Mouse (Mus musculus) stomach, embryonic 15.5 days (tissue): ENCODE results near the gene Dad1. TPM values are rescaled to one million over a fixed set of nuclear protein-coding genes. Genes with fewer than 3 reads are reported as not detected.
A peak's percentile ranks its signal among the peaks of the same experiment; 100 is the strongest.

ENCODE experiments used
- ATAC-seq: fragments of 200-750 bp; cut with Nextera tagmentation; 2 replicates; pipeline ENCODE4 v1.8.0; 2017; ENCODE audit warnings: low read depth, moderate number of reproducible peaks, moderate TSS enrichment; ENCODE audit not compliant: insufficient read depth, low FRiP score
- H3K27ac ChIP-seq: fragments of 300-500 bp; sonication (generic); 2 replicates; pipeline ENCODE4 v1.5.1; 2015; ENCODE audit warnings: mild to moderate bottlenecking, inconsistent platforms
- H3K27me3 ChIP-seq: fragments of 300-500 bp; sonication (generic); replicated peaks from 2 replicates; pipeline ENCODE4 v1.6.1; 2015; ENCODE audit warnings: inconsistent platforms
- H3K36me3 ChIP-seq: fragments of 300-500 bp; sonication (generic); 2 replicates; pipeline ENCODE4 v1.6.1; 2015; ENCODE audit warnings: inconsistent platforms
- H3K4me1 ChIP-seq: fragments of 300-500 bp; sonication (generic); 2 replicates; pipeline ENCODE4 v1.6.1; 2015; ENCODE audit warnings: inconsistent platforms
- H3K4me2 ChIP-seq: fragments of 300-500 bp; sonication (generic); 2 replicates; pipeline ENCODE4 v1.6.1; 2015; ENCODE audit warnings: mild to moderate bottlenecking, inconsistent platforms
- H3K4me3 ChIP-seq: fragments of 300-500 bp; sonication (generic); replicated peaks from 2 replicates; pipeline ENCODE4 v1.5.1; 2015; ENCODE audit warnings: inconsistent platforms
- H3K9ac ChIP-seq: fragments of 300-500 bp; sonication (generic); 2 replicates; pipeline ENCODE4 v1.6.1; 2015; ENCODE audit warnings: inconsistent platforms
- H3K9me3 ChIP-seq: fragments of 300-500 bp; sonication (generic); 2 replicates; pipeline ENCODE4 v1.6.1; 2016; ENCODE audit warnings: inconsistent platforms
- WGBS: fragments of 180-500 bp; shearing (Covaris S2); methylation state at CpG from one replicate; pipeline ENCODE4 v1.1.7; 2015; 5-methylcytosine and 5-hydroxymethylcytosine counted together
- polyA plus RNA-seq: library from polyadenylated mRNA; unstranded; fragments of >200 nt; fragmentation: Nextera tagmentation; extraction: Ambion mirVana; gene quantifications from 2 replicates; pipeline ENCODE4 v1.2.1, GENCODE M21; 2015

Dad1 gene
- polyA plus RNA-seq, 1 experiment from 2014 or later = 436 TPM

DNA sequence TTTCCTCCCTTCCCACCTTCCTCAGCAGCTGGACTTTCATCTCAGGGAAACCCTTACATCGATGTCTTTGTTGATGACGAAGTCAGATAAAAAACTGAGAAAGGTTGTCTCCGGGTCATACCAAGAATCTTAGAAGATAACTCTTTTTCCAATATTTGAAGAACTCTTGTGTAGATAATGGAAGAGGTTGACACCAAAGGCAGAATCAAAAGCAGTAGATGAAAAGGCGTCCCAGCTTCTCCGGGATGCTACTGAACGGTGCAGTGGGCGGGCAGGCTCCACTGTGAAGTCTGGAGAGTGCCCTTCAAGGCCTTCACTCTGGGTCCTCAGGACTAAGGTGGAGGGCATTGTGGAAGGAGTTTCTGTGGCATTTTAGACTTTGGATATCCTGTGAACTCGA, 54.2 kb downstream of the Dad1 start:
- no peaks in the 10 kb centered on the region for H3K9me3 ChIP-seq
- H3K27ac ChIP-seq = no peak overlapping the region
- H3K4me3 ChIP-seq = no peak overlapping the region
- H3K4me1 ChIP-seq = no peaks in the 10 kb centered on the region
- no peak overlapping the region for H3K9ac ChIP-seq
- H3K27me3 ChIP-seq = no peaks in the 10 kb centered on the region
- H3K4me2 ChIP-seq = no peak overlapping the region
- WGBS = 78% methylated on average over 8 of the region's 8 CpGs
- no peaks in the 10 kb centered on the region for H3K36me3 ChIP-seq
- ATAC-seq = no peak

GRCm38 (mm10) chr14:54197740-54198139, 56.2 kb downstream of the Dad1 start:
- no peak for ATAC-seq
- Histone ChIP-seq H3K4me3 (no peak overlapping the region), H3K36me3 (no peaks in the 10 kb centered on the region), H3K27me3 (no peaks in the 10 kb centered on the region), H3K9ac (no peak overlapping the region), H3K27ac (no peak overlapping the region), H3K9me3 (no peaks in the 10 kb centered on the region), H3K4me1 (0 out of 2 replicates have a peak, but pooled peaks cover 5% of the 10 kb centered on the region), H3K4me2 (no peak overlapping the region)
- 62% methylated on average over 3 of the region's 3 CpGs for WGBS

- 68% methylated on average over 6 of the region's 6 CpGs for WGBS
- H3K4me3 ChIP-seq = no peak overlapping the region
- no peaks in the 10 kb centered on the region for H3K36me3 ChIP-seq
- H3K9me3 ChIP-seq = no peaks in the 10 kb centered on the region
- H3K27me3 ChIP-seq = no peaks in the 10 kb centered on the region
- H3K4me2 ChIP-seq = no peak overlapping the region
- peaks cover 8% of the 10 kb centered on the region; the same call in 1 of the 2 replicates for H3K4me1 ChIP-seq
- peak; percentile 69; the same call in 1 of the 2 replicates for ATAC-seq
- H3K27ac ChIP-seq = peak overlapping the region; percentile 3; the same call in 1 of the 2 replicates
- H3K9ac ChIP-seq = no peak overlapping the region
Observed at GRCm38 (mm10) chr14:54195838-54196423, 58.0 kb downstream of the Dad1 start.

DNA sequence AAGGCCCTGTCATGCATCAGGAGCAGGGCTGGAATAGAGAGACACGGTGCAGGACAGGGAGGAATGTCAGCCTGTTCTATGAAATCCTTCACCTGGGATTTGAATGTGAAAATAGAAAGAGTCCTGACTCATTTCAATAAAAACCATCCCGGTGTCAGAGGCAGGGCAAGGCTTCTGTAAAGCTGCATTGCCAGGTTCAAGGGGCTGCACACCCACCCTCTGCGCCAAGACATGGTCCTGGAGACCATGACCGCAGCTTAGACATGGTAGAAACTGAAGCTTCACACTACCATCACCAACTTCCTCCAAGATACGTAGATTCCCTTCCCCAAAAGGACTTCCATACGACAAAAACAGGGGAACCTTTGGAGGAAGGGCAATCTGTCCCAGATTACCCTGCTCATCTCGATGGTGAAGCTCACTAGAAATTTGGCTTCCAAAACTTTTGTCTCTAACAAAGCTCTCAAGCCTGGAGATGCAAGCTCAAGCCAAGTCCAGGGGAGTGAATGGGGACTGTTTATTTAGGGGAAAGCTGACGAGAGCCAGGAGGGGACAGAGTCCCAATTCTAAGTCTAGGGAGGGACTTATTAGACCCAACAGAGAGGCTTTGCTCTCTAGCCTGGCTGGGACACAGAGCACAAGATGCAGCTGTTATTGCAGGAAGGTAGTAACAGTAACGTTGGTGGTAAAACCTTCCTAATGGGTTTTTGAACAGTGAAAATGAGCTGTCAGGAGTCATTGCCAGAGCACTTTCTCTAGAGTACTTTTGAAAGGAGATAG, 60.4 kb downstream of the Dad1 start:
- peaks cover 15% of the 10 kb centered on the region; the same call in 1 of the 2 replicates for H3K4me1 ChIP-seq
- no peak overlapping the region for H3K27ac ChIP-seq
- no peaks in the 10 kb centered on the region for H3K9me3 ChIP-seq
- H3K4me3 ChIP-seq = no peak overlapping the region
- 64% methylated on average over 9 of the region's 9 CpGs for WGBS
- ATAC-seq = no peak
- no peak overlapping the region for H3K4me2 ChIP-seq
- H3K27me3 ChIP-seq = no peaks in the 10 kb centered on the region
- no peak overlapping the region for H3K9ac ChIP-seq
- H3K36me3 ChIP-seq = no peaks in the 10 kb centered on the region

DNA sequence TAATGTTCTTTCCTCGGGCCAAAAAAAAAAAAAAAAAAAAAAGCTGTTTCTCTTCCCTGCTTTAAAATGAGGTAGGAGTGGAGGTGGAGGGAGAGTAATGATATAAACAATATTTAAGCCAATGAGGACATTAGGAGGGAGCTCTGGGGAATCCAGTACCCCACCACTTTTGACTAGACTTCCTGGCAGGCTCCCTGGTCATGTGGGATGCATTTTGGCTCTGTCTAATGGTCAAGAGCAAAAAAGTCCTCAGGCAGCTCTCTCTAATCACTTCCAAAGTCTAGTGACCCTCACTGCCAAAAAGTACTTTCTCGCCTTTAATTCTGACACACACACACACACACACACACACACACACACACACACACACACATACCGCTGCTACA, 61.4 kb downstream of the Dad1 start:
- Histone ChIP-seq H3K9ac (no peak overlapping the region), H3K4me1 (peaks cover 15% of the 10 kb centered on the region; the same call in 1 of the 2 replicates), H3K4me3 (no peak overlapping the region), H3K27ac (no peak overlapping the region), H3K27me3 (no peaks in the 10 kb centered on the region), H3K36me3 (no peaks in the 10 kb centered on the region), H3K9me3 (no peaks in the 10 kb centered on the region), H3K4me2 (no peak overlapping the region)
- peak; percentile 66 for ATAC-seq
- 34% methylated on average over 3 of the region's 3 CpGs for WGBS

GRCm38 (mm10) chr14:54191594-54192461, 62.1 kb downstream of the Dad1 start:
- Histone ChIP-seq H3K9ac (no peak overlapping the region), H3K9me3 (no peaks in the 10 kb centered on the region), H3K4me2 (no peak overlapping the region), H3K27me3 (no peaks in the 10 kb centered on the region), H3K4me3 (no peak overlapping the region), H3K27ac (no peak overlapping the region), H3K4me1 (peaks cover 15% of the 10 kb centered on the region; the same call in 1 of the 2 replicates), H3K36me3 (no peaks in the 10 kb centered on the region)
- ATAC-seq = no peak
- WGBS = 55% methylated on average over 18 of the region's 18 CpGs

- peaks cover 15% of the 10 kb centered on the region; the same call in 1 of the 2 replicates for H3K4me1 ChIP-seq
- WGBS = 37% methylated on average over 4 of the region's 4 CpGs
- no peak for ATAC-seq
Observed at GRCm38 (mm10) chr14:54191026-54191390, 62.9 kb downstream of the Dad1 start.

GRCm38 (mm10) chr14:54190305-54191025, 63.4 kb downstream of the Dad1 start:
- 52% methylated on average over 7 of the region's 7 CpGs for WGBS

More at GRCm38 (mm10) chr14:54191026-54191390, 62.9 kb downstream of the Dad1 start:
- Histone ChIP-seq H3K4me2 (no peak overlapping the region), H3K27ac (peak overlapping the region; percentile 16; the same call in 1 of the 2 replicates), H3K9ac (no peak overlapping the region), H3K36me3 (no peaks in the 10 kb centered on the region), H3K4me3 (no peak overlapping the region), H3K27me3 (no peaks in the 10 kb centered on the region), H3K9me3 (no peaks in the 10 kb centered on the region)

DNA sequence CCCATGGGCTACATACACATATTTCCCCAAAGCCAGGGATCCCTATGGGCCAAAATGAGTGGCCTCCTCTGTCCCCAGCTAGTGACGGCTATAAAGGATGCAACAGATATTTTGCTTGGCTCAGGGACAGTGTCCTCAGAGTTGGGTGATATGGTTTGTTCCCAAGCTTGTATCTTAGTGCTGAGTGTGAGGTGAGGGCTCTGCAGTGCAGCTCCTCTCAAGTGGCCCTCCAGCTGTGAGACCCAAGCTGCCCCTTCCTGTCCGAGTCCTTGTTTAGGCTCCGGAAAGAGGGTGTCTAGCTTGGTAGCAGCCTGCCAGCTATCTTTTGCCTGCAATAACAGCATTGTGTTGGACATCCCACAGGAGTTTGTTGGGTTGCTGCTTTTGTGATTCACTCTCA, 64.6 kb downstream of the Dad1 start:
- Histone ChIP-seq H3K4me3 (no peak overlapping the region), H3K9me3 (no peaks in the 10 kb centered on the region), H3K36me3 (no peaks in the 10 kb centered on the region), H3K9ac (no peak overlapping the region), H3K4me1 (peaks cover 15% of the 10 kb centered on the region; the same call in 1 of the 2 replicates), H3K27me3 (no peaks in the 10 kb centered on the region), H3K27ac (no peak overlapping the region; the same call in 1 of the 2 replicates), H3K4me2 (no peak overlapping the region)
- no peak for ATAC-seq
- WGBS = 80% methylated on average over 3 of the region's 3 CpGs

More at GRCm38 (mm10) chr14:54190305-54191025, 63.4 kb downstream of the Dad1 start:
- no peak overlapping the region for H3K4me3 ChIP-seq
- H3K9ac ChIP-seq = no peak overlapping the region
- peaks cover 15% of the 10 kb centered on the region; the same call in 1 of the 2 replicates for H3K4me1 ChIP-seq
- H3K9me3 ChIP-seq = no peaks in the 10 kb centered on the region
- H3K36me3 ChIP-seq = no peaks in the 10 kb centered on the region
- H3K27ac ChIP-seq = peak overlapping the region; percentile 16; the same call in 1 of the 2 replicates
- ATAC-seq = no peak
- no peaks in the 10 kb centered on the region for H3K27me3 ChIP-seq
- no peak overlapping the region for H3K4me2 ChIP-seq

DNA sequence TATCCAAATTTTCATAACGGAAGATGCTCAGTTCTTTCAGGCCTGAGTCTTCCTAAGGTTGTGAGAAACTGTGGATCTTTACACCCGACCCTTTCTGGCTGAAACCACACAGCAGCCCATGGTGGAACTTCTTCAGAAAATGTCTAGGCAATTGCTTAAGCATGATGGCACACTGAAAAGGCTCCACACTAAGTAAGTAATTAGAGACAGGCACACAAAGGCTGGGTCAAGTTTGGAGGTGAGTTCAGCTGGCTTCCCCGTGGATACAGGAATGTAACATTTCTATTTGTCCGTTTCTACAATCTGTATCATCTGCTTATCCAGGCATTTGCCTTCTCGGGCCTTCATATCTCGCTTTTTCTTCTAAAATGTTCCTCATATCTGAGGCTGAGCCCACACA, 66.7 kb downstream of the Dad1 start:
- Histone ChIP-seq H3K36me3 (no peaks in the 10 kb centered on the region), H3K27me3 (no peaks in the 10 kb centered on the region), H3K9ac (no peak overlapping the region), H3K4me1 (peaks cover 10% of the 10 kb centered on the region; the same call in 1 of the 2 replicates), H3K4me2 (no peak overlapping the region), H3K27ac (no peak overlapping the region), H3K9me3 (no peaks in the 10 kb centered on the region), H3K4me3 (no peak overlapping the region)
- ATAC-seq = no peak
- 71% methylated on average over 6 of the region's 6 CpGs for WGBS
